Mouse (Mus musculus): ENCODE results near the gene Prdm11. TPM values are rescaled to one million over a fixed set of nuclear protein-coding genes. Genes with fewer than 3 reads are reported as not detected.

The Prdm11 gene
- total RNA-seq, 2 experiments from 2014 or later = 40.9 to 46.5 TPM

DNA sequence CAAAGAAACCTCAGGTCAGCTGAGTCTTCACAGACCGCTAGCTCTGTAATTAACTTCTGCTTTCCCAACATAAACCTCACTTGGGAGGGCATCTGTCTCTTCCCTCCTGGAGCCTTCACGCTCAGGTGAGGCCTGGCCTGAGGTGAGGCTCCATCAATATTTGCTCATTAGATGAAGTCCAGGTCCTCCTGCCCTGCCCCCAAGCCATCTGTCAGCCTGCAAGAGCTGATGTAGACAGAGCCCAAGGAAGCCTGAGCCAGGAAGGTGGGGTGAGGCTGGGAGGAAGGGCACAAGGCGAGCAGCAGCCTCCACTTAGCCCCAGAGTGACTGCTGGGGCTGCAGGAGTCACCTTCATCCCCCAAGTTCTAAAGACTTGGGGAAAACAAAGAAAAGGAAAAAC is 110.5 kb downstream of the Prdm11 start:
- DNase-seq (ENCODE audit: low spot score in 2 of 2) = no peak

DNA sequence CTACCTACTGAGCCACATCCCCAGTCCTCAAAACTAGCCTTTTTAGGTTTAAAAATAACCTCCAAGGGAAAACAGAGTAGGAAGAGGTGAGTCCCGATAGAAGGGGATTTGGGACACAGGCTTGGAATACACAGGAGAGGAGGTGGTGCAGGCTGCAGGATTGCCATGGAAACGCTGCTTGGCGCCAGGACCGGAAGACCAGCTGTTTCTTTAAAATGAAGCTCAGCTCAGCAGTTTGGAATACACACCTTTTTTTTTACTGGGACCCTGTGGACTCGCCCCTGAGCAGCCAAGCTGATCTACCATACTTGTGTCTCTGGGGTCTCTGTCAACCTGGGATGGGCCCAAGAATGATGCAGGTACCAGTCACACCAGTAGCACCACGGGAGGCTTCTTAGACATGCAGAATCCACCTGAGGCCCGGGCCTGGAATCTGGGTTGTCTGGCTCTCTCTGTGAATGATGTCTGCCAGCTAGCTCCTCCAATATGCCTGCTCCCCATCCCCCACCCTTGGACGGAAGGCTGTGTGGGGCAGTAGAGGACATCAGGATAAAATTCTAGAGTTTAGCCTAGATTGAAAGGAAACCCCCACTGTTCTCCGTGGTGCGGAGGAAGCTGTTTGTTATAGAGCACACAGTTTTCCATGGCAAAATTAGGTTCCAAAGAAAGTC is 111.5 kb downstream of the Prdm11 start:
- no peak for DNase-seq (ENCODE audit: low spot score in 2 of 2)

GRCm38 (mm10) chr2:92933379-92933778 is 112.6 kb downstream of the Prdm11 start:
- no peak for DNase-seq (ENCODE audit: low spot score in 2 of 2)

DNA sequence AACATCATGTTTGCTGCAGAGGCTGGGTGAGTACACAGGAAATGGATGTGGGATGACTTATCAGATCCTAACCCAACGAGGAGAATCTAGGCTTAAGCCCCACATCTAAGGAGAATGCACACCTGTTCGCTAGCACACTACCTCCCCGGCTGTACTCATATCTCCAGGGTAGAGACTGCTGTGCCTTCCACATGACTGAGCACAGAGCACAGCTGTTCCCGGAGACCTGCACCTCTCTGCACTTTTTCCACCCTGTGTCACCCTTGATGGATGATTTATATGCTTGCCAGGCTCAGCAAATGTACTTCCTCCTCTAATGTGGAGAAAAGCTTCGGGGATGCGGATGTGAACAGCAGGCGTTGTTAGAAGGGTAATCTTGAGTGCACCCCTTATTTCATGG is 114.9 kb downstream of the Prdm11 start:
- DNase-seq (ENCODE audit: low spot score in 2 of 2) = no peak

DNA sequence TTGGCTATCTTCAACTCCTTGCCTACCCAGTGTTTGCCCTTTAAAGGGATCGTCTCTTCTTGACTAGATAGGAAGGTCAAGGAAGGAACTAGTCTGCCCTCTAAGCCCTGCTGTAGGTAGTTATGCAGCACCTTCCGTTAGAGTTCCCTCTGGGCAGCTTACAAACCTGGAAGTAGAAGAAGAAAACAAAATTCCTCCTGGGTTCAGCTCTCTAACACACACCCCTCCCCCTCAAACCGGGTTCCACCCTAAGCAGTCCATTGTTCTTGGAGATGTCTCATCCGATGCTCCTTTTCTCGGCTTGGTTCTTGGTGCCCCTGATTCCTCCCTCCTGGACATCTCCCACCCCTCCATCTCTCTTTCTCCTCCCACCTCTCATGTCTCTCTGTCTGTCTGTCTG is 116.3 kb downstream of the Prdm11 start:
- DNase-seq (ENCODE audit: low spot score in 2 of 2) = no peak

GRCm38 (mm10) chr2:92924677-92925259 is 121.2 kb downstream of the Prdm11 start:
- DNase-seq (ENCODE audit: low spot score in 2 of 2) = no peak

DNA sequence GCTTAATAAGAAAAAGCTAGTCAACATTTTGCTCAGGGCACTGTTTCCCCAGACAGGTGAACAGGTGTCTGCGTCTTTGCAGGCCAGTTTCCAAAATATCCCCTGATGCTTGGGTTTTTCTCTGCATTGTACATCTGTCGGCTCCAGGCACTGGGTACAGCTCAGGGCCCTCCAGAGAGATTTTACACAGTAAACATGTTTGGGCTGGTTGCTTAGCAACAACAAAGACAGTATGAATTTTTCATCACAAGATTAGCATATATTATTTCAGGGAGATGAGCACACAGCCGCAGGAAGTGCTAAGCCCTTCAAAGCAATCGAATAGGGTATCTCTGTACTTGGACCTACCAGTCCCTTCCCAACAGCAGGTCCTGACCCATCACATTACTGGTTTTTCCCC is 125.3 kb downstream of the Prdm11 start:
- DNase-seq (ENCODE audit: low spot score in 2 of 2) = no peak

DNA sequence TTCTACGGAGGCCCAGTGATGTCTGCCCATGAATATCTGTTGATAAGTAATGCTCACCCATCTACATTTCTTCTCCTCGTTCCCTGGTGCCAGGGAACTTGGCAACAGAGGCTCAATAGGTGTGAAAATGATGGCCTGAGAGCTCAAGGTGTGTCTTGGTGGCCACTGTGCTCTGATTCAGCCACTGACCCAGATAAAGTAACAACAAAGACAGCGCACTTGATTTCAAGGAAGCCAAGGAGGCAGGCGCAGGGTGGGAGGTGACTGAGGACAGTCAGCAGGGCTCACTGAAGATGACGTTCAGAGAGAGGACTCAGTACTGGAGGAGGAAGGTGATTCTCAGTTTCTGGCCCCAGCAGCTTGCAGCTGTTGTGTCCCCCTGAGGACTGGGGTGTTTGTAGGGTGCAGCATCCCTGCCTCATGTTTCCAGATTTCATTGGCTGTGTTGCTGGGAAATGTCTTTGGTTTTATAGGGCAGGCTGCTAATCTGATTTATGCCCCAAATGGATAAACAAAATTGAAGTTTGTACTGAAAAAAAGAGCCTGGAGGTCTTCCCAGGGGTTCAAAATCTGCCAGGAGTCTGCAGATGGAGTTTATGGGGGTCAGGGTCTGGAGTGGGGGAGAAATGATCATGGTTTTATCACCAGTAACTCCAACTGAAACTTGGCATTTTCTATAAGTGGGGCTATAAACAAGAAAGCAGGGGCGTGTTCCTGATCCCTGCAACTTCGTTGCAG is 128.4 kb downstream of the Prdm11 start:
- DNase-seq (ENCODE audit: low spot score in 2 of 2) = no peak

GRCm38 (mm10) chr2:92915659-92916631 is 130.0 kb downstream of the Prdm11 start:
- no peak for DNase-seq (ENCODE audit: low spot score in 2 of 2)

Other genes with a start within 250 kb of the Prdm11 start
- gene Syt13, start 131.1 kb downstream of the Prdm11 start, total RNA-seq (2021) = 1 to 10 TPM; 1.0 to 2.8 TPM
- gene Trp53i11, start 141.4 kb upstream of the Prdm11 start, total RNA-seq (2021) = 10 to 100 TPM; 51.6 to 83.8 TPM

Measured in adrenal gland, adult 18-20 months (tissue).